Mouse (Mus musculus) right cerebral cortex, postnatal 10 days (tissue): Measurements from ENCODE around the gene Gm20388.

Source experiments
- DNase-seq, 2 experiments: peaks; one replicate each; pipeline ENCODE4 v3.0.0; 2021; ENCODE audit warnings: low spot score in 2 of 2

Gm20388 gene

DNA sequence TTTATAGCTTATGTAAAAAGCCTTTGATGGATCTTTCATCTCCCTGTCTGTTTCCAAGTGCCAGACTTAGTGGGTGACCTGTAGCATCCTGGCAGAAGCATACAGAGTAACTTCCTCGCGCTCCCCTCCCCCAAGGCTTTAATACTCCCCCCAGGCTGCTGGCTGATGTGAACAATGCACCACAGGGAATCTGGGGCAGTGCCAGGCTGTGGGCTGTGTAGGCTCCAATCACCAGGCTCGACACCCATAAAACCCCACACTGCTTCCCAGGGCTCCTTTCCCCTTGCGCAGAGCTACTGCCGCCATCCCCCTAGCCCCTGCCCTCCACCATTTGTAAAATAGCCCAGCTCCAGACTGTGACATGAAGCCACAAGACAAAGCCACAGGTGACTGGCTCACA lies 257.2 kb downstream of the Gm20388 start:
- DNase-seq: peak; percentile 74 to 79

- DNase-seq: no peak
Measured at GRCm38 (mm10) chr8:120169119-120169518, 258.5 kb downstream of the Gm20388 start.

DNA sequence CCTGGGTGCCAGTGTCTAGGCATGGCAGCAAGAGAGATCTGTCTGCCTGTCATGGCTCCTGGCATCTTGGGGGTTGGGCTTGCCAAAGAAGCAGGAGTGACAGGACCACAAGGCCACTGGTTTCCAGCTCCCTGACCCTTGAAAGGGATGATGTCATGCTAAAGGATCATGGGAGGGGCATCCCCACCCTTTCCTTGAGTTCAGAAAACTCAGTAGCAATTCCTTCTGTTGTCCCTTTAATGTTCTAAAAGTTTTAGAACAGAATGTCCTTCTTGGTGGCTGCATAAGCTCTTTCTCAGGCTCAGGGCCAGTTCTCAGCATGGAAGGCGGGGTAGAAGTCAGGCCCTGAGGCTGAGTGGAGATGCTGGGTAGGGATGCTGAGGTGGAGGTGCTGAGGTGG lies 262.6 kb downstream of the Gm20388 start:
- DNase-seq: no peak

DNA sequence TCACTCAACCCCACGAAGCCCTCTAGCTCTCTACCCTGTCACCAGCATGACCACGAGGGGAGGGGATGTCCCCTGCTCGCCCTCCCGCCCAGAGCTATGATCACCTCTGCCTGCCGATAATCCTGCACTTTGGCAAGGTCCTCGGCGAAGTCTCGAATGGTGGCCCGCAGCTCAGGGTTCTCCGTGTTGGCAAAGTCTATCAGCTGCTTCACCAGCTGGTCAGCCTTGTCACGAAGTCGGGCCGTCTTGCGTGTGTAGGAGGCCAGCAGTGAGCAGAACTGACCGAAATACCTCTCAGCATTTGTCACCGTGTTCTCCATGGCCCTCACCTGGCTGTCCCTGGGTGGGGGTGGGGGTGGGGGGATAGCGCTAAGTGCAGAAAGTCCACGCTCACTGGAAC lies 264.0 kb downstream of the Gm20388 start:
- DNase-seq: no peak

- DNase-seq: no peak
Measured at GRCm38 (mm10) chr8:120176605-120177004, 266.0 kb downstream of the Gm20388 start.

DNA sequence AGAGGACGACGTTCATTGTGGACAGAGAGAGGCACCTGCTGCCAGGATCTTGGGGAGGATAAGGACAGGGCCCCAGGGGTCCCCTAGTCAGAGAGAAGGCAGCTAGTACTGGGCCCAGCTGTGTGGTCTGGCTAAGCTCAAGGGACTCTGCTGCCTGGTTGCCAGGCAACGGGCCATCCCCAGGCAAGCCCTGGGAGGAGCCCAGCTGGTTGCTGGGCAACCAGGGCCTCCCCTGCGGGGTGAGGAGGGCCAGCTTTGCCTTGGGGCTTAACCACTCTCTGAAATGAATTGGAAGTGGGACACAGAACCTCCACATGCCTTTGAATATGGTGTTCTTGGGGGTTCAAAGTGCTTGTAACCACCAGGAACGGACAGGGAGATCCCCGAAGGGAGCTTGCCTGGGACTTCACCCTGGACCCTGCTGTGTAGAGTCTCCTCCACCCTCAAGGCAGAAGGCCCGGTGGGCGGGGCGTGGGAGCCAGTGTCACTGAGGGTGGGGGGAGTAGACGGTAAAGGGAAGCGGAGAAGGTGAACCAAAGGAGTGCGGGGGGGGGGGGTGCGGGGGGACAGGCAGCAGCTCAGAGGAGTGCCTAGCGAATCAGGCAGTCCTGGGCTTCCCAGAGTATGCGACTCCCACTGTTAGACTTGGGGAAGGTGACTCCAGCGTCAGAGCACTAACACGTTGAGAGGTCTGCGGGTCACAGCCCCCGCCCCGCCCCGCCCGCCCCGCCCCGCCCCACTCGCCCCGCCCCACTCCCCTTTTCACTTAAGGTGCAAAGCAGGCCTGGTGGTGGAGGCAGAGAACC lies 266.9 kb downstream of the Gm20388 start, which contains the start of gene Fam92b:
Gene Fam92b, minus strand, starts transcription at position 149 of the 806 bp plus-strand sequence.
- peak; percentile 84 to 87 for DNase-seq

DNA sequence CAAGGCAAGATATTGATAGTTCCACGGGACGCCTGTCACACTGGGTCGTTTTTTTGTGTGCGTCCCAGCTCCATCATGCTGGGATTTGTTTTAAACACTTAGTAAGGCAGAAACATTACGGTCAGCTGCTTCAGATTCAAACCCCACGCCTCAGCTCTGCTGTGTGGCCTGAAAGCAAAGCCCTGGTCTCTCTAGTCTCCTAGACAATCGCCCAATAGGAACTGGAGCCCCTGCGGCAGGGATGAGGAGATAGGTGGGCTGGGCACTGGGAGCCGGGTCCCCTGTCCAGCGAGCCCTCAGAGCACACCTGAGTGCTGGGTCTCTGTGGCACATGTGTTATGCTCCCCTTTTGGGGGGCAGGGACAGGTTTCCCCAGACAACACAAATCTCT lies 267.5 kb downstream of the Gm20388 start:
- no peak for DNase-seq

GRCm38 (mm10) chr8:120179027-120179431 lies 268.4 kb downstream of the Gm20388 start:
- DNase-seq: peak; percentile 88 to 95

GRCm38 (mm10) chr8:120180445-120180970 lies 269.9 kb downstream of the Gm20388 start:
- DNase-seq: no peak

DNA sequence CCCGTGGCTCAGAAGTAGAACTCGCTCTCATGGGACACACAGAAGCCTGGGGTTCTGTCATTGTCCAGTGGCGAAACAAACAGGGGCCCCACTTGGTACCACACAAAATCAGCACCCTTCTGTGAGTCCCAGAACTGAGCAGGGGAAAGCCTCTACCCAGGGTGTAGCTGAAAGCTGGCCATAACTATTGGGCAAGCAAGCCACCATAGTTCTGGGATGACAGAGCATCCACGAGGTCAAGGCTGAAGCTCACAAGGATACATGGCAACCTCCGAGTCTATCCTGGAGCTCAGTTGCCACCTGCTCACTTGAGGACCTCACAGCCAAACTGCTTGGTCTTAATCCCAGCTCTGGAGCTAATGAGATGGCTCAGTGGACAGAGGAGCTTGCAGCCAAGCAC lies 270.6 kb downstream of the Gm20388 start:
- DNase-seq: no peak

DNA sequence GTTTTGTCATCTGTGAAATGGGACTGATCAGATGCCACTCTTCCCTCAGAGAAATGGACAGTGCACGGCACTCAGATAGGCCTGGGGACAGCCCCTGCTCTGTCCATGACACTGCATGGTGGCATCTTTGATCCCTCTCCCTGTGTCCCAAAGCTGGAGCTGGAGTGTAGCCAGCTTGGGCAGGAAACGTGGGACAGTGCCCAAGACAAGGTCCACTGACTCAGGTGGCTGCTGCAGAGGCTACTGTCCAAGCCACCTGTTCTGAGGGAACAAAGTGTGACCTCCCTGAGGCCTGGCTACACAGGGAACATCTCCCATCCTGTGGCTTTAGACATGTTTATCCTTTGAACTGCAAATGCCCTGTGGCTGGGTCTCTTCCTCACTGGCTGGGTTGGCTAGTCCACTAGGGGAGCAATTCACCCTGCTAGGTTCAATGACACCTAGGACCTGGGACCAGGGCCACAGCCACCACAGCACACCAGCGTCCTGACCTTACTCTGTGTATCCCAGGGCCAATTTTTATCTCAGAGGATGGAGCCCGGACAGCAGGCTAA lies 271.3 kb downstream of the Gm20388 start:
- no peak for DNase-seq

- no peak for DNase-seq
Measured at GRCm38 (mm10) chr8:120184366-120184765, 273.7 kb downstream of the Gm20388 start.

GRCm38 (mm10) chr8:120184850-120185792 lies 274.5 kb downstream of the Gm20388 start:
- peak in 1 of 2 experiments; percentile 57 for DNase-seq

- DNase-seq: peak; percentile 49 to 56
Measured at GRCm38 (mm10) chr8:120186454-120186853, 275.8 kb downstream of the Gm20388 start.

- DNase-seq: no peak
Measured at GRCm38 (mm10) chr8:120188510-120188909, 277.9 kb downstream of the Gm20388 start.

GRCm38 (mm10) chr8:120189440-120189839 lies 278.8 kb downstream of the Gm20388 start:
- no peak for DNase-seq

GRCm38 (mm10) chr8:120190107-120190809 lies 279.6 kb downstream of the Gm20388 start:
- no peak for DNase-seq

GRCm38 (mm10) chr8:120190810-120191413 lies 280.3 kb downstream of the Gm20388 start:
- peak; percentile 91 to 92 for DNase-seq

- DNase-seq: no peak
Measured at GRCm38 (mm10) chr8:120191633-120192032, 281.0 kb downstream of the Gm20388 start.

DNA sequence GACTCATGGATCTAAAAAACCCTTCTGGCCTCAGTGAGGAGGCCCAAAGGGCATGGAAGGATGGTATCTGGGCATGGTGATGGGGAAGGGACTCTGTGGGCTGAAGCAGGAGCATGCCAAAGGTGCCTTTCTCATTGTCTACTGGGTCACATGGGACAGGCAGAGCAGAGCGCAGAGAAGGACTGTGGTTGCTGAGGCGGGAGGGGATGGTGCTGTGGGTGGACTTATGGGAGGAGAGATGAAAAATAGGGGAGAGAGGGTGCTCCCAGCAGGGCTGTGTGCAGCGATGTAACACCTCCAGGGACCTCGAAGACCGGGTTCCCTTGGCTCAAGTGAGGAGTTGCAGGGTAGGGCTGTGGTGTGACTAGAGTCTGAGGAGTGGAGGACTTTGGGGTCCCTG lies 281.5 kb downstream of the Gm20388 start:
- DNase-seq: no peak

GRCm38 (mm10) chr8:120201351-120201750 lies 290.7 kb downstream of the Gm20388 start:
- DNase-seq: no peak
